In the genomic region with DNA sequence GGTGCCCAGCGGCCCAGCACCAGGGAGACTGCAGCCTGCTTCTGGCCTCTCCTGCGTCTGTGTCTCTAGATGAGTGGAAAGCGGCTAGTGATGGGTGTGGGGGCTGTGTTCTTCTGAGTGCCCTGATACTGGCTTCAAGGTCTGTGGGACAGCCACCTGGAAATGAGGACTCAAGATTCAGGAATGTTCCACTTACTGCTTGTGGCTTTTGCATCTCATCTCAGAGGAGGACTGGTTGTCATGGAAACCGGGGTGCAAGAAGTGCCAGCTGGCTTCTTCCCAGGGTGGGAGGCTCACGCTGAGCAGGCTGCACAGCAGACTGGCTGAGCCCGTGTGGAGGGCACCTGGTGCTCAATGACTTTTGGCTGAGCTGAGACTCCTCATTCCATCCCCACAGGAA, we compare ENCODE assay signal across 9 mouse cellular contexts.
DNase-seq lines count a peak whose midpoint lies in the region; ATAC-seq and TF ChIP-seq lines count a peak whose summit lies in the region.
"Had no signal": no experiment of that assay in that cellular context is flagged by ENCODE, and none has a peak within 500 bp of the region (broad histone marks: within the 10 kb centered on the region; RNA-seq: fewer than 3 reads in every experiment).

No protein-coding gene starts in this region.

- H3K4me3 ChIP-seq in lung, embryonic 14.5 days (ENCODE audit: low read depth, low read length) = no peak overlapping the region
- H3K4me3 ChIP-seq in cerebellum, adult 2 months (replicated peaks; ENCODE audit: insufficient read depth, low read depth, low read length) = no peak overlapping the region
- no peak overlapping the region for H3K4me3 ChIP-seq in neural tube, embryonic 14.5 days (ENCODE audit: low read depth, low read length)
- H3K4me3 ChIP-seq: myocyte had no signal

- peak overlapping the region; percentile 48; the same call in 1 of the 2 replicates for H3K27ac ChIP-seq in lung, embryonic 14.5 days (ENCODE audit: low read depth)
- H3K27ac ChIP-seq in cerebellum, adult 2 months (ENCODE audit: insufficient read depth, low read length) = peak overlapping the region; percentile 81
- H3K27ac ChIP-seq in neural tube, embryonic 14.5 days (ENCODE audit: low read depth, low read length) = peak overlapping the region; percentile 86

- no peaks in the 10 kb centered on the region for H3K9me3 ChIP-seq in lung, embryonic 14.5 days (ENCODE audit: low read depth, low read length)
- no peaks in the 10 kb centered on the region for H3K9me3 ChIP-seq in neural tube, embryonic 14.5 days (ENCODE audit: control insufficient read depth, low read length)

- H3K27me3 ChIP-seq in lung, embryonic 14.5 days (ENCODE audit: insufficient read depth, low read length) = peaks cover 27% of the 10 kb centered on the region
- H3K27me3 ChIP-seq in cerebellum, adult 2 months (ENCODE audit: control insufficient read depth, insufficient read depth, low read length) = no peaks in the 10 kb centered on the region
- no peaks in the 10 kb centered on the region for H3K27me3 ChIP-seq in neural tube, embryonic 14.5 days (ENCODE audit: control insufficient read depth, insufficient read depth, low read length)

- H3K4me2 ChIP-seq in lung, embryonic 14.5 days = peak overlapping the region; percentile 28; the same call in 1 of the 2 replicates
- 0 out of 2 replicates have a peak overlapping the region, but pooled peaks have one; percentile 1 for H3K4me2 ChIP-seq in neural tube, embryonic 14.5 days (ENCODE audit: low read depth, low read length)

- TF ChIP-seq POLR2A in cerebellum, adult 2 months (IDR thresholded peaks at IDR 0.05; ENCODE audit: borderline replicate concordance, insufficient read depth, low read length) = peak; percentile 30; the same call in 1 of the 2 replicates

- H3K4me1 ChIP-seq in lung, embryonic 14.5 days (ENCODE audit: insufficient read depth) = peaks cover 11% of the 10 kb centered on the region
- peaks cover 24% of the 10 kb centered on the region for H3K4me1 ChIP-seq in cerebellum, adult 2 months (ENCODE audit: control insufficient read depth, insufficient read depth, low read length)
- peaks cover 29% of the 10 kb centered on the region for H3K4me1 ChIP-seq in neural tube, embryonic 14.5 days (ENCODE audit: control insufficient read depth, insufficient read depth, low read length)

- peak; percentile 97 for DNase-seq in lung, embryonic 14.5 days
- DNase-seq in lung, adult 18-20 months = no peak
- peak; percentile 97 for DNase-seq in cerebellum, adult 2 months
- DNase-seq in forelimb bud, embryonic 11.5 days (ENCODE audit: low read depth, low spot score) = peak; percentile 66
- DNase-seq in left cerebral cortex, adult 9 months (ENCODE audit: low spot score in 2 of 2) = peak; percentile 91 to 96
- DNase-seq in spleen, postnatal 4 days (ENCODE audit: low spot score in 2 of 2) = no peak

- ATAC-seq in lung, embryonic 14.5 days (ENCODE audit: insufficient read depth) = peak; percentile 79
- peak; percentile 56; the same call in 1 of the 2 replicates for ATAC-seq in neural tube, embryonic 14.5 days (ENCODE audit: low read depth)
- no peak for ATAC-seq in activated CD4-positive, CD25-positive, alpha-beta regulatory T cell, adult 4 months

- no peak for TF ChIP-seq CTCF in lung, embryonic 14.5 days (IDR thresholded peaks at IDR 0.05; ENCODE audit: low read depth)
- TF ChIP-seq CTCF in cerebellum, adult 2 months (IDR thresholded peaks at IDR 0.05; ENCODE audit: borderline replicate concordance, insufficient read depth, low read depth, low read length) = no peak

- H3K36me3 ChIP-seq in lung, embryonic 14.5 days (ENCODE audit: insufficient read depth) = no peaks in the 10 kb centered on the region
- H3K36me3 ChIP-seq in neural tube, embryonic 14.5 days (ENCODE audit: control insufficient read depth, insufficient read depth, low read length) = no peaks in the 10 kb centered on the region

- 13% methylated on average over 6 of the region's 6 CpGs for WGBS in lung, embryonic 14.5 days
- 4% methylated on average over 6 of the region's 6 CpGs for WGBS in cerebellum, adult 2 months
- WGBS in neural tube, embryonic 14.5 days = 16% methylated on average over 6 of the region's 6 CpGs

- no peak overlapping the region for H3K9ac ChIP-seq in lung, embryonic 14.5 days
- H3K9ac ChIP-seq in neural tube, embryonic 14.5 days (replicated peaks; ENCODE audit: low read depth, low read length) = no peak overlapping the region

Comparison
In these comparisons a context has a peak if more than half of its experiments do, and no peak if none do; other contexts are left out.
1. DNase-seq: peak in lung, embryonic 14.5 days (single experiment), cerebellum, adult 2 months (2 of 2), forelimb bud, embryonic 11.5 days (single experiment) and left cerebral cortex, adult 9 months (2 of 2); none in lung, adult 18-20 months (0 of 2) and spleen, postnatal 4 days (0 of 2).
2. Peak in every context shown above with its lines, with median percentiles within 50 percentile points of each other: H3K27ac ChIP-seq.